8 mouse cellular contexts compared by ENCODE assay signal in genomic region chr2:145517346-145517745, GRCm38 (mm10).
DNase-seq lines count a peak whose midpoint lies in the region; ATAC-seq and TF ChIP-seq lines count a peak whose summit lies in the region.

No protein-coding gene starts in this region.

- H3K27me3 ChIP-seq in kidney, adult 2 months (replicated peaks; ENCODE audit: control insufficient read depth, insufficient read depth, low read length) = no peaks in the 10 kb centered on the region
- no peaks in the 10 kb centered on the region for H3K27me3 ChIP-seq in midbrain, postnatal 0 days (ENCODE audit: insufficient read depth, low read length)

- H3K36me3 ChIP-seq in kidney, adult 2 months (ENCODE audit: control insufficient read depth, insufficient read depth, low read length) = no peaks in the 10 kb centered on the region
- no peaks in the 10 kb centered on the region for H3K36me3 ChIP-seq in midbrain, postnatal 0 days (ENCODE audit: insufficient read depth, low read length)

- intact Hi-C loops in left cerebral cortex, postnatal 36 days (cut with DNase I) = loop anchor here (2.0 to 5.0 kb wide), 2 partner anchors 70 to 357 kb away; no protein-coding TSS in a partner anchor

- H3K4me3 ChIP-seq in kidney, adult 2 months (ENCODE audit: insufficient read depth, low read depth, low read length) = no peak overlapping the region
- no peak overlapping the region for H3K4me3 ChIP-seq in midbrain, postnatal 0 days (ENCODE audit: low read depth, low read length)

- H3K4me1 ChIP-seq in kidney, adult 2 months (ENCODE audit: control insufficient read depth, insufficient read depth, low read length) = no peaks in the 10 kb centered on the region
- no peaks in the 10 kb centered on the region for H3K4me1 ChIP-seq in midbrain, postnatal 0 days (ENCODE audit: insufficient read depth, low read length)

- H3K9ac ChIP-seq in midbrain, postnatal 0 days (replicated peaks; ENCODE audit: low read length, poor library complexity, severe bottlenecking) = no peak overlapping the region

- TF ChIP-seq CTCF in kidney, adult 2 months (conservative IDR thresholded peaks at IDR 0.05; ENCODE audit: insufficient read depth, insufficient read length, low read depth, low read length) = peak; percentile 81
- peak; percentile 90 for TF ChIP-seq CTCF in midbrain, postnatal 0 days (IDR thresholded peaks at IDR 0.05)

- no peak for TF ChIP-seq POLR2A in kidney, adult 2 months (IDR thresholded peaks at IDR 0.05; ENCODE audit: low read depth, low read length)

- no peaks in the 10 kb centered on the region for H3K9me3 ChIP-seq in midbrain, postnatal 0 days (ENCODE audit: low read length)

- no peak overlapping the region for H3K4me2 ChIP-seq in midbrain, postnatal 0 days (ENCODE audit: low read depth, low read length, poor library complexity, severe bottlenecking)

- H3K27ac ChIP-seq in kidney, adult 2 months (ENCODE audit: insufficient read depth, low read depth, low read length) = no peak overlapping the region
- H3K27ac ChIP-seq in midbrain, postnatal 0 days (ENCODE audit: low read depth, low read length) = no peak overlapping the region

- peak; percentile 71 for ATAC-seq in midbrain, postnatal 0 days (ENCODE audit: low FRiP score)

- 36% methylated on average over 9 of the region's 9 CpGs for WGBS in kidney, adult 2 months
- 46% methylated on average over 9 of the region's 9 CpGs for WGBS in midbrain, postnatal 0 days

- peak; percentile 69 for DNase-seq in 3134 (ENCODE audit: extremely low read depth, insufficient read length, low spot score)
- DNase-seq in adrenal gland, adult 2 months = peak; percentile 70
- peak; percentile 83 for DNase-seq in embryo, embryonic 10.5 days (ENCODE audit: low spot score)
- DNase-seq in gastrocnemius, postnatal 25 days = peak; percentile 27
- peak; percentile 60 for DNase-seq in kidney, adult 2 months
- DNase-seq in left cerebral cortex, postnatal 36 days (ENCODE audit: low spot score in 2 of 2) = peak; percentile 77 to 83
- peak; percentile 86 for DNase-seq in midbrain, postnatal 0 days (ENCODE audit: low spot score)
- peak; percentile 82 for DNase-seq in testis, postnatal 10 days (ENCODE audit: low spot score)

Comparison
In these comparisons a context has a peak if more than half of its experiments do, and no peak if none do; other contexts are left out.
1. DNase-seq: peak in every context shown above with its lines; median percentile 86 in midbrain, postnatal 0 days; 83 in embryo, embryonic 10.5 days; 82 in testis, postnatal 10 days; 80 in left cerebral cortex, postnatal 36 days; 70 in adrenal gland, adult 2 months; 69 in 3134; 60 in kidney, adult 2 months; 27 in gastrocnemius, postnatal 25 days.